Mouse (Mus musculus): Measurements from ENCODE around the gene Lysmd3.
"Not testable (repeated sequence)": the region's sequence is repeated elsewhere in the genome, so short reads cannot be mapped to it uniquely, and the experiment has no call there.

The Lysmd3 gene

DNA sequence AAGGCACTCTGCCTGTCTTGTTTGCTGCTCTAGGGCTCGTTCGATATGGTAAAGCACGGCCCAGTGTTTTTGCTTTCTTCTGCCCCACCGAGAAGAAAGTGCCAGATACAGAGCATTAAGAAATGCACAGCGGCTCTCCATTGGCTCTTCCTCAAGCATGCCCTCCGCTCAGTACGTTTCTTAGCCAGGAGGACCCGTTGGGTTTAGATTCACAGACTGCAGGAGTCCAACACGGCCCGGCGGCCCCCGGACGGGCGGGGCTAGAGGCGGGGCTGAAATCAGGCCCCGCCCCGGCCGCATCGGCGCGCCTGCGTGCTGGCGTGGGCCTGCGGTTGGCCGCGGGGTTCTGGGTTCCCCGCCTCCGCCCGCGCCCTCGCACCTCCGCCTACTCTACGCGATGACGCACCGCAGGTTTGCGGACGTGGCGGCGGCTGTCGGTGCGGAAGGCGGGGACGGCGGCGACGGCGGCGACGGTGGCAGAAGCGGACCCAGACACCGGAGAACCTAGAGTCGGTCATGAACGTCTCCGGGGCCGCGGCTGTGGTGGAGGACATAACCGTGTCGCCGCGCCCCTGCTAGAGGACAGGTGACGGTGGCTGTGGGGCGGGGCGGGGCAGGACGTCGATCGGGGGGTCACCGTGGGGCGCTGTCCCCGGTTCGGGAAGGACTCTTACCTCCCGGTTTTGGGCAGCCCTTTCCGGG is at the start of gene Lysmd3:
Lysmd3 (plus strand) TSS at position 313 of the 702 bp plus-strand sequence.
- peak; percentile 94 for DNase-seq

GRCm38 (mm10) chr13:81610349-81610748 is 47.1 kb upstream of the Lysmd3 start:
- no peak for DNase-seq

- not testable (repeated sequence) for DNase-seq
Observed at GRCm38 (mm10) chr13:81627861-81628260, 29.6 kb upstream of the Lysmd3 start.

- no peak for DNase-seq
Observed at GRCm38 (mm10) chr13:81628631-81629190, 28.8 kb upstream of the Lysmd3 start.

DNA sequence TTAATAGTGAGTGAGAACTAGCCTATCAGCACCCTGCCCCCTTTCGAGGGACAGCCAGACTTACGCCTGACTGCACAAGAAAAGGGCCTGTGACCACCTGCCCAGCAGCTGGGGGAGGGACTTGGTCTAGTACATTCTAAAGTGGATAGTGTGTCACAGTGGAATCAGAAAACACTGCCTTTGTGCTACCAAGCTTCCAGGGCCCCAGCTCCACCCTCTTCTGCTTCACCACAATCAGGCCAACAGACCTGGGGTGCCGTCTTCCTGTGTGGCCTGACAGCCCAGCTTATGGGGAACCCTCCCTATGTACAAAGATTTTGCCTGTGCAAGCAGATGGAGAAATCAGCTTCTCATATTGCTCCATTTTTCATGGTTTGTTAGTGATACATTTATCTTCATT is 28.1 kb upstream of the Lysmd3 start:
- no peak for DNase-seq

- DNase-seq = no peak
Observed at GRCm38 (mm10) chr13:81630566-81630965, 26.9 kb upstream of the Lysmd3 start.

DNA sequence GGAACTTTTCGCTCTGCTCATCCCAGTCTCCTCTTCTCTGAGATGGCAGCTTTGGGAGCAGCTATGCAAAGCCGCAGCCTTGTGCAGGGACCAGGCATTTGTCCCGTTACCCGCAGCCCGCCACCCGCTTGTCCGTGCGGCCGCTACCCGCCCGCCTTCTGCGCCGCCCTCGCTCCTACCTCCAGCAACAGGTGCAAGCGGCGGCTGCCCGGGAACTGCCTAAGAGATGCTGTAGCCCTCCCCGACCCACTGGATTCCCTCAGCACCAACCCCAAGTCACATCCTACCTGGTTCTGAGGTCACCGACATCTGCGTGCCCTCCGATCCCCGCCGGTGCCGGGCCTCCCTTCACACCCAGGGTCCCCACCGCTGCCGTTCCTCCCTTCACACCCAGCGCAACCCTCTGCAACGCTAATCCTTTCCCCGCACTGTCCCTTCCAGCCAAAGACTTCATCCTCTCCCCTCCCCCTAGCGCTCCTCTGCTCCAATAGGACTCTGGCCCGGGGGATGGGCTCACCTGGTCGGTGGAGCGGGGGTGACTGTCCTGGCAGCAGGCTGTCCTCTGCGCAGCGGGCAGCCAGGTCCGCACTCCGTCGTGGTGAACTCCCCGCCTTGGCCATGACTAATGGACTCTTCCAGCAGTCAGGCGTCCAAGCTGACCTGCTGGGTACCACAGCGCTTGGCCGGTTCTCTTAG is 24.6 kb upstream of the Lysmd3 start, which contains the start of gene Adgrv1:
Adgrv1 (minus strand) TSS at position 435 of the 696 bp plus-strand sequence.
- no peak for DNase-seq

DNA sequence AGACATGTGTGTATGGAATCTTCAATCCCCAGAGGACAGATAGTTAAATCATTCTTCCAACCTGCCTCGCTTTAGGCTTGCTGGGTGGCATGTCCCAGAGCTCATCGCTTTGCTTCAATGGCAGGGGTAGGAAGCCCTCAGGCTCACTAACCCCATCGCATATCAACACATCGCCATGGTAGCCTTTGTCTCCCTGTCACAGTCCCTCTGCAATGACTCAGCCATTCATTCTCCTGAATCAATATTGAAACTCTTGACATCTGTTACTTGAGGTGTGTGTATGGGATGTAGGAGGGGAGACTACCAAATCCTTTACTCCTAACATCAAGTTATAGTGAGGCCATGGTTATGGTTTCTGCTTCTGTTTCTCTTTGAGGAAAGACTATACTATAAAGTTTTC is 17.8 kb upstream of the Lysmd3 start:
- DNase-seq = no peak

DNA sequence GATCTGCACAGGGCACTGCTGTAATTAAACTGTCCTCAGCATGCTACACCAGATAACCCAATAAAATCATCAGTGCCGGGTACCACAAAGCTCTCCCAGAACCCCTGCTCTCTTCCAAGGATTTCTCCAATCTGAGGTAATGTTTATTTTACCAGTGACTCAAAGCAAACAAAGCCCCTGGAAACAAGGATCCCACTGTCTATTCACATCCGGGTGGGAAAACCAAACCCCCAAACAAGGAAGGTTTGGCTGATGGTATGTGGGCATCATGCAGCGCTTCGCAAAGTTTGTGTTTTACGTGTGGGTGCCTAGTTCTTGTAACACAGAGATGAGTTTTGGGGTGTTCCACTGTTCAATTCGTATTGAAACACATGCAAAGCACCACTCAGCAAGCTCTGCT is 16.6 kb upstream of the Lysmd3 start:
- DNase-seq = no peak

GRCm38 (mm10) chr13:81641289-81642045 is 16.0 kb upstream of the Lysmd3 start:
- peak; percentile 36 for DNase-seq

GRCm38 (mm10) chr13:81642491-81643149 is 14.8 kb upstream of the Lysmd3 start:
- DNase-seq = no peak

DNA sequence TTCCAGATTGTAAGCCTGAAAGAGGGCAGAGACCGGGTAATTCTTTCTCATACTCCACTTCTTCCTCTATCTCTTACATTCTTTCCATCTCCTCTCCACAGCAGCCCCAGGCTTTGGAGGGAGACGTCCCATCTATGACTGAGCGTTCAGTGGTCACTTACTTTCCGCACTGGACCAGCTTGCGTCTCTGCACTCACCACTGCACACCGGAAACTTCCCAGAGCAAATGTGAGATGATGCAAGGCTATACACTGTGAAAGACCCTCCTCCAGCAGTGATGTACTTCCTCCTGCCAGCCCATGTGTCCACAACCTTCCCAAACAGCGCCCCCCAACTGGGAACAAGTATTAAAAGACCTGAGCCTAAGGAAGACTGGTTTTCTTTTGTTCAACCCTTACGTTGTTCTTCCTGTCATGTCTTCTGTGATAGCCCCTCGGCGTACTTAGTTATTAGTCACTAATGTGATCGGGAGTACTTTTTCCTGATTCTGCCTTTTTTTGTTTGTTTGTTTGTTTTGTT is 13.4 kb upstream of the Lysmd3 start:
- DNase-seq = no peak

GRCm38 (mm10) chr13:81646348-81646747 is 11.1 kb upstream of the Lysmd3 start:
- no peak for DNase-seq

DNA sequence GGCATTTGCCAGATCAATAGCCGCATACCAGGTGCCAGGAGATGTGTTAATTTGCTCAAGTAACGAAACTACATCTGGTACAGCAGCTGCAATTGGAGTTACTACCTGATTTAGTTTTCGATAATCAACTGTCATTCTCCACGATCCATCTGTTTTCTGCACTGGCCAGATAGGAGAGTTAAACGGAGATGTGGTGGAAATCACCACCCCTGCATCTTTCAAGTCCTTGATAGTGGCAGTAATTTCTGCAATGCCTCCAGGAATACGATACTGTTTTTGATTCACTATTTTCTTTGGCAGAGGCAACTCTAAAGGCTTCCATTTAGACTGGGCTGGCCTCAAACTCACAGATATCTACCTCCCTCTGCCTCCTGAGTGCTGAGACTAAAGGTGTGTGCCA is 7.1 kb upstream of the Lysmd3 start:
- DNase-seq = not testable (repeated sequence)

GRCm38 (mm10) chr13:81656091-81656850 is 1.2 kb upstream of the Lysmd3 start:
- no peak for DNase-seq

DNA sequence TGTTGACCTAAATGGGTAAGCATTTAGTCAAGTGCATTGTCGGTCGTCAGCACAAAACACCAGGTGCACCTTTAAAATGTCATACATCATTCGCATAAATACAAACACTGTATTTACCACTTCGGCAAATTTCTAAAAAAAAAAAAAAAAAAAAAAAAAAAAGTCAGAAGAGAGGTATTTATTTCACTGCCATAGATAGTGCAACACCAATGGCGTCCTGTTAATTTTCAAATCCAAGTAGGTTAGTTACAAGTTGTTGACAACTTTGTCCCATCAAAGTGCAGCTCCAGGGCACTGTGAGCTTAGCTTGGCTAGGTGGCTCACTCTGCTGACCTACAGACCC is 484 bp upstream of the Lysmd3 start:
- DNase-seq = no peak

DNA sequence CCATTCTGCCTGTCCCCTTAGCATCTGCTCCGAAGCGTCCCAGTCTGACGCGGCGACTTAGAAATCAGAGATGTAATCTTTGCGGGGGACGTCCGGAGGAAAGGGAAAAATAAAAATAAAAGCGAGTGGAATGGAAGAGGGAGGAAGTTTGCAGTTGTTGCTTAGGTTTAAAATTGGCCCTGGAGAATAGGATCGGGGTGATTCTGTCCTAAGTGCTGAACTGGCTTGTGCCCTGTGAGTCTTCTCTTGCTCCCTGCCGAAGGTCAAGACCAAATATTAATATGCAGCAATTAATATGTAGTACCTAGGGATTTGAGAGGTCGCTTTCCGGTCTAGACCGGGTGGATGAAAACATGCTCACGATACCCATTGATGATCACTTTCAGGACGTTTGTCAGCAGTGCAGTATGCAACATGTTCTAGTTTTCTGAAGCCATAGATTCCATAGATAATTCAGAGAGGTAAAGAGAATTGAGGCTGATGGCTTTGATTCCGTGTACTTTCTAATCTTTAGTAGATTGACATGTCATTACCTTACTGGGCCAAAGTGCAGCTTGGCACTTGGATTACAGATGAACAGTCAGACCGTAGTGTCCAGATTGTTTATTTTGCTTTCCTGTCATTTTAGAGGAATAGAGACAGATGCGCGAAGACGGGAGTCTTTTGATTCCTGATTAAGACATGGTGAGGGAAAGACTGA is 740 bp downstream of the Lysmd3 start:
- no peak for DNase-seq

DNA sequence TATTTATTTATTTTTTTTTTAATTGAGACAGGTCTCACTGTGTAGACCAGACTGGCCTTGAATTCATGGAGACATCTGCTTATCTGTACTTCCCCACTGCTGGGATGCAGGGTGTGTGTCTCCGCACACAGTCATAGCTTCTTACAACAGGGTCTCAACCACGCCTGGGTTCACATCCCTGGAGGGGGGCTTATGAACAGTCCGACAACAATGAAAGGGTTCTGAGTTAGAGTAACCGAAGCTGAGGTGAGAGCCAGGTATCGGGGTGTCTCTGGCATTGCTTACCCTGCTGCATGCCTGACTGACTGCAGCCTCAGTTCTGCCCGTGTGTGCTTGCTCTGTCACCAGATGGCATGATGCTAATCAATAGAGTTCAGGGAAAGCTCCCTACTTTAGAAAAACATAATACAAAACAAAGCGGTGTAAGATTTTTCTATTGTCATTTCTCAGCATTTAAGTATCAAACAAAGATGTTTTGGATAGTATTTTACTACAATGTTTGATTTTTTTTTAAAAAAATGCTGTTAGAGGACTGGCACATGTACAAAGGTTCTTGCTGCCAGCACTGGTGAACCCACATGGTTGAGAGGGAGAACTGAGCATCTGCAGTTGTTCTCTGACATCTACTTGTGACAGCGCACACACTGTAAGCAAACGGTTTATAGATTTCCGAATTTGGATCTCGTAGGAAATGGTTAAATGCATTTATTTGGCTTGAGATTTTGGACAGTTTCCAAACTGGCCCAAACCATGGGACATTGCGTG is 6.3 kb downstream of the Lysmd3 start:
- DNase-seq = no peak

DNA sequence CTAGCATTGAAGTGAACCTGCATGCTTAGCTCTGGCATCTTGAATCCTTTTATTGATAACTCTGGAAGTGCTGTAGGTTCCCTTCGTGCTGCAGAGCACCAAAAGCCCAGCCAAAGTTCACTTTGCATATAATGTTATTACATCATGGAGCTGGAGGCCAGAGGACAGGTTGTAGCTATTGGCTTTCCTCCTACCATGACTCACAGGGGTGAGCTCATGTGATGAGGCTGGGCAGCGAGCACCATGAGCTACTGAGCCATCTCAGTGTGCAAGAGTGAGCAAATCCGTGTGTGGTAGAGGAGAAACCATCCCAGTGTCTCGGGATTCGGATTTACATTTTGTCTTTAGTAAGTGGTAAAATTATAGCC is 6.9 kb downstream of the Lysmd3 start:
- DNase-seq = no peak

DNA sequence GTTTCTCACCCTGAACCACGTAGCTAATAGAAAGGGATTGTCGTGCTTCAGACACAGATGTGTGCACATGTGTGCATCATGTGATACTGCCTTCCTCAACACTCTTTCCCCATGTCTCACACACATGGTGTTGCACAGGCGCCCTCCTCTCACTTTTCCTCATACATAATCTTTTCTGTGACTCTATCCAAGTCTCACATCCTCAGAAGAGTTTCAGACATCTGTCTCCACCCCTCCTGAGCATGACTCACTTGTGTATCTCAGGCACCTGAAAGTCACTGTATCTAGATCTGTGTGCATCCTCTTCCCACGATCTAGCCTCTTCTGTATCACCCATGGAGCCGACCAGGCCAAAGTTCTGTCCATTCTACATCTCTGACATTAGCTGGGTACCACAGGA is 10.2 kb downstream of the Lysmd3 start:
- DNase-seq = no peak

- no peak for DNase-seq
Observed at GRCm38 (mm10) chr13:81675333-81675732, 17.9 kb downstream of the Lysmd3 start.

Measured in thymus, postnatal 14 days (tissue).